Mouse (Mus musculus) G1E (cell line): ENCODE results near the gene Strn4. TPM values are rescaled to one million over a fixed set of nuclear protein-coding genes. Genes with fewer than 3 reads are reported as not detected.

ENCODE experiments used
- ATAC-seq: 2 replicates; pipeline ENCODE4 v1.8.0; 2016; ENCODE audit warnings: mild to moderate bottlenecking; ENCODE audit not compliant: insufficient number of reproducible peaks, poor library complexity, low FRiP score, severe bottlenecking; ENCODE audit errors: extremely low read depth
- DNase-seq: peaks from one replicate; pipeline ENCODE4 v3.0.0; 2012; ENCODE audit warnings: low spot score
- H3K27me3 ChIP-seq: 2 replicates; pipeline ENCODE4 v1.6.1; 2012; ENCODE audit warnings: mild to moderate bottlenecking, low read length, inconsistent platforms; ENCODE audit not compliant: insufficient read depth
- H3K36me3 ChIP-seq: replicated peaks from 2 replicates; pipeline ENCODE3; 2012; ENCODE audit warnings: mild to moderate bottlenecking, inconsistent platforms
- H3K4me1 ChIP-seq: 2 replicates; pipeline ENCODE4 v1.6.1; 2012; ENCODE audit warnings: low read depth, low read length, inconsistent platforms, mixed read lengths; ENCODE audit not compliant: insufficient read depth
- H3K4me3 ChIP-seq: 2 replicates; pipeline ENCODE4 v1.5.1; 2012; ENCODE audit warnings: low read depth, mild to moderate bottlenecking, inconsistent platforms, low read length, moderate library complexity, mixed read lengths
- H3K9me3 ChIP-seq: replicated peaks from 2 replicates; pipeline ENCODE4 v1.6.1; 2012; ENCODE audit warnings: inconsistent platforms
- CTCF ChIP-seq: IDR thresholded peaks from 2 replicates; pipeline ENCODE4 v1.5.1; 2012; ENCODE audit warnings: low read depth, low read length, inconsistent platforms, mixed read lengths
- GATA1 ChIP-seq: IDR thresholded peaks from 2 replicates; pipeline ENCODE4 v1.6.1; 2012; ENCODE audit warnings: borderline replicate concordance, low read length, inconsistent platforms, mixed read lengths
- GATA2 ChIP-seq: IDR thresholded peaks from 2 replicates; pipeline ENCODE4 v1.6.1; 2012; ENCODE audit warnings: low read depth, low read length, inconsistent platforms, borderline replicate concordance
- POLR2AphosphoS5 ChIP-seq: IDR thresholded peaks from 2 replicates; pipeline ENCODE4 v1.6.1; 2012; ENCODE audit warnings: low read depth, low read length, inconsistent platforms; ENCODE audit not compliant: insufficient replicate concordance
- TAL1 ChIP-seq: conservative IDR thresholded peaks from 2 replicates; pipeline ENCODE4 v1.6.1; 2012; ENCODE audit warnings: low read depth, low read length, inconsistent platforms, mixed read lengths
- polyA plus RNA-seq: library from polyadenylated mRNA; stranded (reverse); fragments of >175 nt; gene quantifications from 2 replicates; pipeline ENCODE4 v1.2.3, GENCODE M21; 2012
- total RNA-seq, 2 experiments: library from RNA; stranded (forward) in 1 of 2; stranded (reverse) in 1 of 2; fragments of 200-1000 nt in 1 of 2; fragments of >200 nt in 1 of 2; fragmentation: Nextera tagmentation in 1 of 2; gene quantifications; 2 replicates each; pipeline ENCODE4 v1.2.3; 2014 to 2017

The Strn4 gene
- total RNA-seq (2014; fragmentation: Nextera tagmentation) (40.3 and 67.7 TPM in 2 replicates), total RNA-seq (2017) (33.8 and 38.9 TPM in 2 replicates), polyA plus RNA-seq (62.4 and 64.4 TPM in 2 replicates)

DNA sequence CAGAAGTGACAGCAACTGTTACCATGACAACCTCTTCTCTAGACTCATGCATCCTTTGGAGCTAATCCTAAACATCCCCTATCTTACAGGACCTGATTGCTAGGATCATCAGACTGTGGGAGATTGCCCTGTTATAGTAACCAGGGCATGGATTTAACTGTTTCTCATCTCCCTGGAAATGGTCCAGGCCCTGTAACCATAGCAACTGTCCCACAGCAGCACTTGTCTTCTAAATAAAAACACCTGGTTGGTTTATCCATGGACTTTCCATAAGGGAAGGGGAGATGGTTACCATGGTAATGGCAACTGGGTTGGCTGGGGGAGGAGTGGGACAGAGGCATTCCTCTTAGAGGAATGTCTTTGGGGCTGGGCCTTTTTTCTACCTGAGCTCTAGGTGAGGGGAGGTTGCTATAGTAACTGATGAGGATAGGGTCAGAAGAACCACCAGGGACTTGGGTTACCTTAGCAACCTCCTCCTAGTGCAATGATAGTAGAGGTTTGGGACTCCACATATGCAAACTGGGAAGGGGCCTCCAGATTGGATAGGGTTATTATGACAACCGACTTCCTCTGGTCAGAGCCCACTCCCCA lies at the start of gene Strn4:
TSS of gene Strn4 (plus strand) at position 539 of the 591 bp plus-strand sequence.
- no peak for ATAC-seq
- DNase-seq: no peak
- Histone ChIP-seq H3K36me3 (peaks cover 73% of the 10 kb centered on the region), H3K4me3 (peak within 1 kb of the TSS; percentile 80), H3K9me3 (peaks cover 10% of the 10 kb centered on the region), H3K27me3 (no peaks in the 10 kb centered on the region), H3K4me1 (peaks cover 57% of the 10 kb centered on the region)
- TF ChIP-seq GATA2: no peak
- no peak for TF ChIP-seq TAL1

GRCm38 (mm10) chr7:16766443-16766842 lies 49.2 kb upstream of the Strn4 start:
- H3K4me3 ChIP-seq: no peak overlapping the region
- no peaks in the 10 kb centered on the region for H3K4me1 ChIP-seq
- DNase-seq (no peak), ATAC-seq (no peak)
- H3K27me3 ChIP-seq: peaks cover 29% of the 10 kb centered on the region
- TF ChIP-seq TAL1 (no peak), GATA1 (no peak), POLR2AphosphoS5 (no peak), GATA2 (no peak), CTCF (no peak)
- H3K36me3 ChIP-seq: no peaks in the 10 kb centered on the region
- peaks cover 3% of the 10 kb centered on the region for H3K9me3 ChIP-seq

GRCm38 (mm10) chr7:16775888-16776287 lies 39.8 kb upstream of the Strn4 start:
- TF ChIP-seq TAL1 (no peak), POLR2AphosphoS5 (no peak)
- DNase-seq (no peak), ATAC-seq (no peak)
- Histone ChIP-seq H3K9me3 (peaks cover 7% of the 10 kb centered on the region), H3K4me1 (peaks cover 14% of the 10 kb centered on the region), H3K27me3 (peaks cover 17% of the 10 kb centered on the region), H3K4me3 (no peak overlapping the region), H3K36me3 (no peaks in the 10 kb centered on the region)

- ATAC-seq: no peak
- peaks cover 16% of the 10 kb centered on the region for H3K36me3 ChIP-seq
These were observed 35.6 kb upstream of the Strn4 start for GRCm38 (mm10) chr7:16780076-16780475.

DNA sequence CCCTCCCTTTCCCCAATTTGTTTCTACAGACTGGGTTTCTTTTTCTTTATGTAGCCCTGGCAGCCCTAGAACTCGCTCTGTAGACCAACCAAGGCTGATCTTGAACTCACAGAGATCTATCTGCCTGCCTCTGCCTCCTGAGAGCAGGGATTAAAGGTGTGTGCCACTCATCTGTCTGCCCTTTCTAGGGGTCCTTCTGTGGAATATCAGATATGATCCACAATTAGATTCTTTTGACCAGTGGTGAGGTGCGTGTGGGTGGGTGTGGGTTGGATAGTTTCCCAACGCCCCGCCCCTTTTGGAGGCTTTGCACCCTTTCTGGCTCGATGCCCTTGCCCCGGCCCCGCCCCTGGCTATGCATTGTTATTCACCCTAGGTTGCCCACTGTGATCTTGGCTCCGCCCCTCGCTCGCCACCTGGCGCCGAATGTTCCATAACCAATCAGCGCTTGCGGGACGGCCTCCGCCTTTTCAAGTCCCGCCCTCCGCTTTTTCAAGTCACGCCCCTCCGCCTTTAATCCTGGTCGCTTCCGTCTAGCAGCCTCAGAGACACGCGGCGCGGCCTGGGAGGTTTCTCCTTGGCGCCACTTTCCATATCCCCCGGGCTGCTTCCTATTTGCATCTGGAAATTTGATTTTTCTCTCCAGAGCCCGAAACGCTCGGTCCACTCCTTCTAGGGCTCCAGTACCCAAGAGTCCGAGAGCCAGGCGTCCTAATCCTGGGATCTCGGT lies 34.7 kb upstream of the Strn4 start, which contains the start of gene Slc1a5:
TSS of gene Slc1a5 (plus strand) at position 516 of the 730 bp plus-strand sequence.
- Histone ChIP-seq H3K4me3 (peak within 1 kb of the TSS; percentile 94), H3K36me3 (peaks cover 25% of the 10 kb centered on the region), H3K9me3 (no peaks in the 10 kb centered on the region; the same call in 1 of the 2 replicates), H3K4me1 (peaks cover 55% of the 10 kb centered on the region), H3K27me3 (peaks cover 6% of the 10 kb centered on the region; the same call in 1 of the 2 replicates)
- ATAC-seq: peak; percentile 85
- peak; percentile 94 for DNase-seq
- TF ChIP-seq GATA1 (no peak), CTCF (no peak), TAL1 (no peak), GATA2 (no peak), POLR2AphosphoS5 (no peak)

More at GRCm38 (mm10) chr7:16780076-16780475, 35.6 kb upstream of the Strn4 start:
- H3K4me1 ChIP-seq: peaks cover 50% of the 10 kb centered on the region
- no peaks in the 10 kb centered on the region; the same call in 1 of the 2 replicates for H3K9me3 ChIP-seq
- H3K27me3 ChIP-seq: peaks cover 12% of the 10 kb centered on the region
- TF ChIP-seq TAL1: no peak
- DNase-seq: no peak
- H3K4me3 ChIP-seq: no peak overlapping the region

GRCm38 (mm10) chr7:16781555-16781815 lies 34.2 kb upstream of the Strn4 start:
- H3K4me3 ChIP-seq: peak overlapping the region; percentile 94
- H3K9me3 ChIP-seq: no peaks in the 10 kb centered on the region; the same call in 1 of the 2 replicates
- H3K27me3 ChIP-seq: peaks cover 4% of the 10 kb centered on the region; the same call in 1 of the 2 replicates
- H3K4me1 ChIP-seq: peaks cover 56% of the 10 kb centered on the region
- no peak for DNase-seq
- H3K36me3 ChIP-seq: peaks cover 30% of the 10 kb centered on the region
- no peak for ATAC-seq
- TF ChIP-seq GATA1 (no peak), POLR2AphosphoS5 (no peak), CTCF (no peak), GATA2 (no peak), TAL1 (no peak)
